Mouse (Mus musculus) cerebellum, adult 8-10 months (tissue): ENCODE results near the gene Phlpp2.
A peak's percentile ranks its signal among the peaks of the same experiment; 100 is the strongest.
"Not testable (repeated sequence)": the region's sequence is repeated elsewhere in the genome, so short reads cannot be mapped to it uniquely, and the experiment has no call there.

Experiments used
- DNase-seq: peaks from one replicate; pipeline ENCODE4 v3.0.0; 2022

The Phlpp2 gene

GRCm38 (mm10) chr8:109868003-109868679 lies at the start of gene Phlpp2:
TSS of gene Phlpp2 (plus strand) at chr8:109868542.
- DNase-seq = peak; percentile 94

DNA sequence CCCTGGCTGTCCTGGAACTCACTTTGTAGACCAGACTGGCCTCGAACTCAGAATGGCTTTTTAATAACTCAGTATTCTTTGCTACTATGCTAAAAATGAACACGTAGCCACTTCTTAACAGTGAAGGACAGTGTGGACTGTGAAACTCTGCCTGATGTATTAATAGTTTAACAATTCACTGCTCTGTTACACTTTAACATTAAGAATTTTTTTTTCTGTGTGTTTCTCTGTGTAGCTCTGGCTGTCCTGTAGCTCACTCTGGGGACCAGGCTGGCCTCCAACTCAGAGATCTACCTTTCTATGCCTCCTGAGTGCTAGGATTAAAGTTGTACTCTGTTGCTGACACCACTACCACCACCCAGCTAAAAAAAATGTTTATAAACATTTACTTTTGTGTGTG lies 44.8 kb upstream of the Phlpp2 start:
- no peak for DNase-seq

DNA sequence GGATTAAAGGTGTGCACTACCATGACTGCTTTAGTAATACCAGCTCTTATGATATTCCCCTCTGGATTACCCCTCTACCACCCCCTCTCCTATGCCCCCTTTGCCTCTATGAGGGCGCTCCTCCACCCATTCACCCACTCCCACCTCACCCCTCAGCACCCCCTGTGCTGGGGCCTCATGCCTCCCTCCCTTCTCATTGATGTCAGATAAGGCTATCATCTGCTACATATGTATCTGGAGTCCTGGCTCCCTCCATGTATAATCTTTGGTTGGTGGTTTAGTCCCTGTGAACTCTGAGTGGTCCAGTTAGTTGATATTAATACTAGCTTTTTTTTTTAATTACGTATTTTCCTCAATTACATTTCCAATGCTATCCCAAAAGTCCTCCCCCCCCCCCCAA lies 28.5 kb upstream of the Phlpp2 start:
- no peak for DNase-seq

DNA sequence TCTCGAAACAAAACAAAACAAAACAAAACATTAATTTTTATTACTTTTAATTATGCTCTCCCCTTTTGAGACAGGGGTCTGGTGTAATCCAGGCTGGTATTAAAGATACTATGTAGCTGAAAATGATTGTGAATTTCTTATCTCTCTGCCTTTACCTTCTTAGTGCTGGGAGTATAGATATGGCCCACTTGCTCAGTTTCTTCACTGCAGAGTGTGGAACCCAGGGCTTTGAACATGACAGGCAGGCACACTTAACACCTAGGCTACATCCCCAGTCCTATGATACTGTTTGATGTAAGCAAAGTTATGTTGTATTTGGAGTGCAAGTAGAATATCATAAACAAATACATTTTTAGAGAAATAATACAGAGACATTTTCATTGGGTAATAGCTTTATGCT lies 25.9 kb upstream of the Phlpp2 start:
- DNase-seq = no peak

- DNase-seq = no peak
Measured at GRCm38 (mm10) chr8:109847866-109848265, 20.5 kb upstream of the Phlpp2 start.

- no peak for DNase-seq
Measured at GRCm38 (mm10) chr8:109848981-109849380, 19.4 kb upstream of the Phlpp2 start.

DNA sequence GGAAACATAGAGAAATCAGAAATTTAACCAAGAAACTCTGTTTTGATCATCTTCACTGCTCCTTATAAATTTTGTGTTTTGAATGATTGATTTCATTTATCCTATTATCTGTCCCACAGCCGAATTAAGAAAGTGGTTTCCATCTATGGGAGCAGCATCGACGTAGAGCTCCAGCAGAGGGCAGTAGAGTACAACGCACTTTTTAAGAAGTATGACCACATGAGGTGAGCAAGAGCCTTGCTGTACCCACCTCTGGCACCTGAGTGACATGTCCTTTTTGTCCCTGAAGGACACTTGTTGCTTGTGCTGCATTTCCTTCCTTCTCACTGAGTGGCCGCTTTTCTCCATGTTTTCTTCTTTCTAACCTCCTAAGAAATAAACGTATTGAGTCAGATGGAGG lies 14.9 kb upstream of the Phlpp2 start:
- DNase-seq = peak; percentile 59

DNA sequence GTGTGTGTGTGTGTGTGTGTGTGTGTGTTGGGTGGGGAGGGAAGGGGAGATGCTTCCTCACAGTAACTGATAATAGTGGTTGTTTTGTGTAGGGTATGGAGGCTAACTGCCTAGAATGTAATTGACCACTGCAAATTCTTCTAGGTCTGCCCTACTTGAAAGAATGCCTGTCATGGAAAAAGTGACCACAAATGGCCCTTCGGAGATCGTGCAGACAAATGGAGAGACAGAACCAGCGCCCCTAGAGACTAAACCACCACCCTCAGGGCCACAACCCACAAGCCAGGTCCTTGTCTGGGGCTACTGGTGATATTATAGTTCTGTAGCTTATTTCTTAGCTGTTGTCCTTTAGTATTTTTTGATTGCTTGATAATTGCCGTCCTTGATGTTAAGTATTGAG lies 13.8 kb upstream of the Phlpp2 start:
- no peak for DNase-seq

DNA sequence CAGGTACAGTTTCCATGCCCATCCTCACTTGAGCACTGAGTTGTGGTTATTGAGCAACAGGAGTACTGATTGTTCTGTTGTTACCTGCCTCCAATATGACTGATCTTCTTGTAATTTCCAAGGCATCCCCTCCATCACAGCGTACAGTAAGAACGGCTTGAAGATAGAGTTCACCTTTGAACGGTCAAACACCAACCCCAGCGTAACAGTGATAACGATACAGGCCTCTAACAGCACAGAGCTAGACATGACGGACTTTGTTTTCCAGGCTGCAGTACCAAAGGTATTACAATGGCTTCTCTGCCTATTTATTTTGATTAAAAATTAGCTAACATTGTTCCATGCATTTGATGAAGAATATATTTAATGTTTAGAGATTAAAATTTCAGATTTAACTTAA lies 12.9 kb upstream of the Phlpp2 start:
- no peak for DNase-seq

DNA sequence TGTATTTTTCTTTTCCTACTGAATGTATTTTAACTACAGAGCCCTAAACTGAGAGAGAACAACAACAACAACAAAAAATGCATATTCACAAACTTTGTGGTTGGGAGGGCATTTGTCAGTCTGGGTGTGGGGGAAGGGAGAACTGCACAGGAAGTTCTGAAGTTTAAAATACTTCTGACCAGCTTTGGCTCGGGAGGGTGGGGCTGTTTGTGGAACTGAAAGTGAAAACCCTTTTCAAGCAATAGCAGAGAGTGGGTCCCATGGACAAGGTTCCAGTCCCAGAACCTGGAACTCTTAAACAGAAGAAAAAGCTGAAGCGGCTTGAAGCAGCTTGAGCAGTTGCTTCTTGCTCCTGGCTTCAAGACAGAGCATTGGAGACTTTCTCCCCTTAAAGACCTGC lies 4.9 kb upstream of the Phlpp2 start:
- DNase-seq = no peak

- DNase-seq = no peak
Measured at GRCm38 (mm10) chr8:109864798-109865197, 3.5 kb upstream of the Phlpp2 start.

- no peak for DNase-seq
Measured at GRCm38 (mm10) chr8:109865536-109865935, 2.8 kb upstream of the Phlpp2 start.

DNA sequence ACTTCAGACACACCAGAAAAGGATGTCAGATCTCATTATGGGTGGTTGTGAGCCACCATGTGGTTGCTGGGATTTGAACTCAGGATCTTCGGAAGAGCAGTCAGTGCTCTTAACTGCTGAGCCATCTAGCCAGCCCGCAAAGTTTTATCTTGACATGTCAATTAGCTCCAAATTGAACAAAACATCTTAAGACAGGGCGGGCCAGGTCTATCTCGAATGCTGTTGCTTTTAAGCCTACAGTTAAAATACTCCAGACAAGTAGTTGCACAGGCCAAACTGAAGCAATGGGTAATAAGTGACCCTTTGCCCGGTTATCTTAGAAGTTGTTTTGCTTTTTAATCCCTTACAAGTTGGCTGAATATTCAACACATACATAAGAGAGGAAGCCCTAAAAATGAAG lies 1.7 kb upstream of the Phlpp2 start:
- no peak for DNase-seq

GRCm38 (mm10) chr8:109868680-109869361 lies 479 bp downstream of the Phlpp2 start:
- DNase-seq = peak; percentile 69

- DNase-seq = no peak
Measured at GRCm38 (mm10) chr8:109871056-109871455, 2.7 kb downstream of the Phlpp2 start.

DNA sequence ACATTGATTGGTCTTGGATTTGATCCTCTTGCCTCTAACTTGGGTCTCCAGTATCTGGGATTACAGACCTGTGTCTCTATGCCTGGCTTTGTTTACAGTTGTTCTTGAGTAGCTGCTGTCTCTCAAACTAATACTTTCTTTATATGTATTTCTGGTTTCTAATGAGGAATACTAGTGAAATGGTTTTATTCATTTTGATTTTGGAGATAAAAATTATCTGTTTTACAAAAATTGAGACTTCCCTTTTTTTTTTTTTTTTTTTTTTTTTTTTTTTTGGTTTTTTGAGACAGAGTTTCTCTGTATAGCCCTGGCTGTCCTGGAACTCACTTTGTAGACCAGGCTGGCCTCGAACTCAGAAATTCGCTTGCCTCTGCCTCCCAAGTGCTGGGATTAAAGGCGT lies 5.5 kb downstream of the Phlpp2 start:
- not testable (repeated sequence) for DNase-seq

DNA sequence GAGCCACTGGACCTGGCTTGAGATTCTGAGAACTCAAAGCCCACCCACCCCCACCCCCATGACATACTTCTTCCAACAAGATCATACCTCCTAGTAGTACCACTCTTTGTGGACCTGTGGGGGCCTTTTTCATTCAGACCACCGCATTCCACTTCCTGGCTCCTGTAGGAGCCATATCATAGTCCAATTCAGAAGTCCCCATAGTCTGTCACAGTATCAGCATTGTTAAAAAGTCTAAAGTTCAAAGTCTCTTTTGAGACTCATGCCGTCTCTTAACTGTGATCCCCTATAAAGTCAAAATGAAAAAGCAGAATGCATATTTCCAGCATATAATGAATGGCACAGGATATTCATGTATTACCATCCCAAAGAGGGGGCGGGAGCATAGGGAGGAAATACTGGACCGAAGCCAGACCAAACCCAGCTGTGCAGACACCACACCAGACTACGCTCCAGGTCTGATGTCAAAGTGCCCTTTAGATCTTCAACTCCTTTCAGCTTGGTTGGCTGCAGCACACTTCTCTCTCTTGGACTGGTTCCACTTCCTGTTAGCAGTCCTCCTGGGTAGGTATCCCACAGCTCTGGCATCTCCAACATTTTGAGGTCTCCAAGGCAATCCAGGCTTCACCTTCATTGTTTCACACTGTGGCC lies 11.8 kb downstream of the Phlpp2 start:
- no peak for DNase-seq

- DNase-seq = no peak
Measured at GRCm38 (mm10) chr8:109885294-109885693, 17.0 kb downstream of the Phlpp2 start.

DNA sequence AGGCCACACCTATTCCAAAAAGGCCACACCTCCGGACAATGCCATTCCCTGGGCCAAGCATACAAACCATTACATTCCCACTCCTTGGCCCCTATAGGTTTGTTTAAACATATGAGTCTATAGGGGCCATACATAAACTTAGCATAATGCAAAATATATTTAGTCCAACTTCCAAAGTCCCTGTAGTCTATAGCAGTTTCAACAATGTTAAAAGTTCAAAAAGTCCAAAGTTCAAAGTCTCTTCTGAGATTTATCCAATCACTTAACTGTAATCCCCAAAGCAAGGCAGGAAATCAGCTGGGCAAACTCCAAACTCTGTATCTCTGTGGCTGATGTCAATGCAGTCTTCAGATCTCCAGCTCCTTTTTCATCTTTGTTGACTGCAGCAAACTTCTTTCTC lies 20.9 kb downstream of the Phlpp2 start:
- DNase-seq = no peak

DNA sequence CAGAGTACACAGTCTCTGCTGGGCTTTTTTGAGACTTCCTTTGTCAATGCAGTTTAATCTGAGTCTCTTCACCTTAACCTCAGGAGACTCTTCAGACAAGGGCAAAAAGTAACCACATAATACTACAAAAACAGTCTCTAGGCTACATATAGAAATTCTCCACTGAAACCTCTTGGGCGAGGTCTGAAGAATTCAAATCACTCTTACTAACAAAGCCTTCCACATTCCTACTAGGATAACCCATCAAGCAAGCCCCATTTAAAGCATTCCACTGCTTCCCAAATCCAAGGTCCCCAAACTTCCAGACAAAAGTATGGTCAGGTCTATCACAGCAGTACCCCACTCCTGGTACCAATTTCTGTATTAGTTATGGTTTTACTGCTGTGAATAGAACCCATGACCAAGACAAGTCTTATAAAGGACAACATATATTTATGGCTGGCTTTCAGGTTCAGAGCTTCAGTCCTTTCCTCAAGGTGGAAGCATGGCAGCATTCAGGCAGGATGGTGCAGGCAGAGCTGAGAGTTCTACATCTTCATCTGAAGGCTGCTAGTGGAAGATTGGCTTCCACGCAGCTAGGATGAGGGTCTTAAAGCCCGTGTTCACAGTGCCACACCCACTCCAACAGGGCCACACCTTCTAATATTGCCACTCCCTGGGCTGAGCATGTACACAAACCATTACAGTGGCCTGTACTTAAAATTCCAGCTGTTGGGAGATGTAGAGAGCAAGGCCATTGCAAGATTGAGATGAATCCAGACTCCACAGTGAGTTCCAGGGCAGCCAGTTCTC lies 22.6 kb downstream of the Phlpp2 start:
- no peak for DNase-seq

- no peak for DNase-seq
Measured at GRCm38 (mm10) chr8:109894636-109895035, 26.3 kb downstream of the Phlpp2 start.

DNA sequence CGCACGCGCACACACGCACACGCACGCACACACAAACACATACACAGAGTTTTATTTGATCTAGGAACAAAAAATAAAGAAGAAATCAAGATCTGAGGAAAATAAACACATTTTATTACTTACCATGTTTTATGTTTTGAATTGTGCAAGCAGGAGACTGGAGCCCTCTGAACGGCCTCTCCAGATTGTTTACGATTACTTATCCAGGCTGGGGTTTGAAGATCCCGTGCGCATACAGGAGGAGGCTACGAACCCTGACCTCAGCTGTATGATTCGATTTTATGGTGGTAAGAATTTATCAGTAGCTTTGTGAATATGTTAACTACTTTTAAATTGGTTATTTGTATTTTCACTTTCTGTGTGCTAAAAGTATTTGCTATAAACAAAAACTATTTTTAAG lies 27.0 kb downstream of the Phlpp2 start:
- DNase-seq = no peak

- no peak for DNase-seq
Measured at GRCm38 (mm10) chr8:109902379-109902778, 34.0 kb downstream of the Phlpp2 start.
